17 mouse cellular contexts compared by ENCODE assay signal in the genomic region with DNA sequence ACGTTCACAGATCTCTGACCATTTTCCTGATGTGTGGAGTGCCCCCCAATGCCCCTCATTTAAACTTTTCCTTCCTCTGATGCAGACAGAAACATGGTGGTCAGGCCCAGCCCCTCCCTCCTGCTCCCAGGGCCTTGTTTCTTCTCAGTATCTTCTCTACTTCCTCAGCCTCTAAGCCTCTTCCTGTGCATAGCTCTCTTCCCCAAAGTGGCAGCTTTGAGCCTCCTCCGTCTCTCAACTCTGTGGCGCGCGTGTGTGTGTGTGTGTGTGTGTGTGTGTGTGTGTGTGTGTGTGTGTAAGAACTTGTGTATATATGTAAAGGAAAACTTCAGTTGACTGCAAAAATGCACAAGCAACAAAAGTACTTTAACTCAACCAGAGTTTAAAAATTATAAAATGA. TPM values are rescaled to one million over a fixed set of nuclear protein-coding genes. Genes with fewer than 3 reads are reported as not detected.
DNase-seq lines count a peak whose midpoint lies in the region; ATAC-seq lines count a peak whose summit lies in the region.
"Had no signal": no experiment of that assay in that cellular context is flagged by ENCODE, and none has a peak within 500 bp of the region (broad histone marks: within the 10 kb centered on the region; RNA-seq: fewer than 3 reads in every experiment).

No protein-coding gene starts in this region.

- peak; percentile 47 for DNase-seq in CD4-positive, CD25-positive, alpha-beta regulatory T cell, adult 2 months (ENCODE audit: low read depth, low spot score)
- peak; percentile 33 for DNase-seq in thymus, postnatal 14 days
- no peak for DNase-seq in thymus, postnatal 10 days (ENCODE audit: low spot score in 2 of 2)
- peak; percentile 34 for DNase-seq in thymus, postnatal 4 days
- DNase-seq in kidney, adult 8-10 months: no peak
- DNase-seq: adrenal gland, postnatal 14 days; cerebellum, adult 11-12 months; cerebellum, adult 9-10 months; cerebellum, postnatal 36 days; gastrocnemius, postnatal 10 days; heart, adult 2 months; heart, postnatal 14 days had no signal

- no peak for ATAC-seq in CD4-positive, CD25-positive, alpha-beta regulatory T cell, adult 4 months
- peak; percentile 65; the same call in 1 of the 2 replicates for ATAC-seq in megakaryocyte progenitor cell, adult 5-6 weeks (replicated peaks; ENCODE audit: poor library complexity)
- ATAC-seq in megakaryocyte-erythroid progenitor cell, adult 5-6 weeks (replicated peaks; ENCODE audit: low FRiP score, low TSS enrichment, poor library complexity, severe bottlenecking): no peak
- ATAC-seq: forebrain, embryonic 15.5 days had no signal

RNA-seq across cellular contexts. Expression of gene Kcnj15, which starts 38.6 kb away (rescaled TPM):
- polyA plus RNA-seq in CD4-positive, CD25-positive, alpha-beta regulatory T cell, adult 4 months (2017; shearing (Covaris generic)): 1 to 10 TPM; 1.3 to 1.6 TPM
- not detected in 2 replicates for total RNA-seq in megakaryocyte progenitor cell, adult 5-6 weeks (2015)
- total RNA-seq in megakaryocyte progenitor cell, adult 5-6 weeks (2017): under 0.01 TPM in 1 of 2 replicates, not detected in the other
- total RNA-seq in megakaryocyte-erythroid progenitor cell, adult 5-6 weeks (2014; fragmentation: Nextera tagmentation): not detected in 2 replicates
- total RNA-seq in megakaryocyte-erythroid progenitor cell, adult 5-6 weeks (2017): not detected in 2 replicates
- polyA plus RNA-seq: G1E had no signal

Comparison
In these comparisons a context has a peak if more than half of its experiments do, and no peak if none do; other contexts are left out.
1. DNase-seq: peak in CD4-positive, CD25-positive, alpha-beta regulatory T cell, adult 2 months (single experiment), thymus, postnatal 14 days (single experiment) and thymus, postnatal 4 days (single experiment); none in thymus, postnatal 10 days (0 of 2) and kidney, adult 8-10 months (0 of 2).